Mouse (Mus musculus) left cerebral cortex, postnatal 14 days (tissue): ENCODE results near the gene Gcsh. TPM values are rescaled to one million over a fixed set of nuclear protein-coding genes. Genes with fewer than 3 reads are reported as not detected.

ENCODE experiments used
- DNase-seq, 2 experiments: peaks; one replicate each; pipeline ENCODE4 v3.0.0; 2021 to 2022; ENCODE audit warnings: low spot score in 2 of 2, mixed read lengths in 1 of 2
- intact Hi-C: fragments of 180-260 bp; cut with DNase I; formaldehyde crosslinking; loops from one replicate; pipeline ENCODE4 v1.15.1; 2025
- total RNA-seq, 2 experiments: library from RNA; stranded (reverse); gene quantifications; 2 replicates each; pipeline ENCODE4 v1.2.3; 2021

Gene Gcsh
- total RNA-seq, 2 experiments from 2014 or later: 37.6 to 41.1 TPM

GRCm38 (mm10) chr8:116942284-116943058, 50.9 kb downstream of the Gcsh start:
- intact Hi-C loops: loop anchor here (2.0 to 10.0 kb wide), 2 partner anchors 36 to 532 kb away; partner anchors contain the start of gene 1700030J22Rik

GRCm38 (mm10) chr8:116935506-116935905, 57.8 kb downstream of the Gcsh start:
- no peak for DNase-seq
- intact Hi-C loops: no loop called here

More at GRCm38 (mm10) chr8:116942284-116943058, 50.9 kb downstream of the Gcsh start:
- no peak for DNase-seq

GRCm38 (mm10) chr8:116934976-116935375, 58.4 kb downstream of the Gcsh start:
- DNase-seq: no peak
- intact Hi-C loops: no loop called here

Other genes starting within 250 kb of the Gcsh start
- gene Cmc2, start 72.1 kb downstream of the Gcsh start, total RNA-seq: 10 to 100 TPM; 12.9 to 14.8 TPM
- gene Cenpn, start 71.8 kb downstream of the Gcsh start, total RNA-seq: 1 to 10 TPM; 1.6 to 2.7 TPM
- gene Atmin, start 50.1 kb downstream of the Gcsh start, total RNA-seq: 10 to 100 TPM; 41.1 to 46.4 TPM
- gene 1700030J22Rik, start 14.6 kb downstream of the Gcsh start, total RNA-seq: 10 to 100 TPM; 13.8 to 14.7 TPM
- gene Pkd1l2, start 88.9 kb upstream of the Gcsh start, total RNA-seq: not detected
- gene Bco1, start 102.3 kb upstream of the Gcsh start, total RNA-seq: not detected
- gene Gan, start 164.6 kb upstream of the Gcsh start, total RNA-seq: 10 to 100 TPM; 17.2 to 19.3 TPM